Mouse (Mus musculus) intestine, embryonic 14.5 days (tissue): ENCODE measurements around the gene Ccdc43. TPM values are rescaled to one million over a fixed set of nuclear protein-coding genes. Genes with fewer than 3 reads are reported as not detected.

Experiments used
- microRNA-seq: library from miRNA; unstranded; fragments of <30 nt; microRNA quantifications from one replicate; pipeline ENCODE4, GENCODE M21; 2016
- polyA plus RNA-seq: library from polyadenylated mRNA; unstranded; fragments of >200 nt; fragmentation: Nextera tagmentation; extraction: Ambion mirVana; gene quantifications from 2 replicates; pipeline ENCODE4 v1.2.1, GENCODE M21; 2014

Ccdc43 gene
- polyA plus RNA-seq, 1 experiment from 2014 or later, result 43.6 TPM

Small RNA genes lying within 50 kb of the gene (microRNA-seq; reads per million reads assigned to microRNA genes)
- not detected for gene Gm22920

Other genes with a start within 250 kb of the Ccdc43 start
- gene Itga2b, start 227.7 kb downstream of the Ccdc43 start, polyA plus RNA-seq, result 4.9 and 6.4 TPM in 2 replicates
- 40.1 and 49.6 TPM in 2 replicates for gene Gpatch8, start 141.4 kb downstream of the Ccdc43 start, polyA plus RNA-seq
- gene Gm11627, start 118.3 kb downstream of the Ccdc43 start, polyA plus RNA-seq, result 13.5 and 15.7 TPM in 2 replicates
- gene Fzd2, start 93.4 kb downstream of the Ccdc43 start, polyA plus RNA-seq, result 20.4 and 21.9 TPM in 2 replicates
- 0.31 and 1.3 TPM in 2 replicates for gene Meioc, start 34.1 kb downstream of the Ccdc43 start, polyA plus RNA-seq
- gene Adam11, start 63.7 kb upstream of the Ccdc43 start, polyA plus RNA-seq, result 4.9 and 5.8 TPM in 2 replicates
- 47.7 and 57.7 TPM in 2 replicates for gene Gjc1, start 121.9 kb upstream of the Ccdc43 start, polyA plus RNA-seq
- not detected in 2 replicates for gene Higd1b, start 138.1 kb upstream of the Ccdc43 start, polyA plus RNA-seq
- gene Eftud2, start 183.2 kb upstream of the Ccdc43 start, polyA plus RNA-seq, result 180 and 184 TPM in 2 replicates
- 0.81 and 1.2 TPM in 2 replicates for gene Ccdc103, start 183.4 kb upstream of the Ccdc43 start, polyA plus RNA-seq
- not detected in 2 replicates for gene Fam187a, start 187.4 kb upstream of the Ccdc43 start, polyA plus RNA-seq
- gene Gfap, start 203.1 kb upstream of the Ccdc43 start, polyA plus RNA-seq, result 0.28 and 0.58 TPM in 2 replicates
- gene Kif18b, start 227.3 kb upstream of the Ccdc43 start, polyA plus RNA-seq, result 7.0 and 7.8 TPM in 2 replicates
- gene C1ql1, start 248.9 kb upstream of the Ccdc43 start, polyA plus RNA-seq, result 8.2 and 9.0 TPM in 2 replicates